Mouse (Mus musculus) olfactory bulb, adult 2 months (tissue): Measurements from ENCODE around the gene Sh2b2. TPM values are rescaled to one million over a fixed set of nuclear protein-coding genes. Genes with fewer than 3 reads are reported as not detected.

Experiments used
- H3K27ac ChIP-seq: fragments of 200-500 bp; 2 replicates; pipeline ENCODE4 v1.5.1; 2012; ENCODE audit warnings: low read depth, low read length; ENCODE audit not compliant: insufficient read depth
- H3K4me1 ChIP-seq: fragments of 200-500 bp; 2 replicates; pipeline ENCODE4 v1.6.1; 2012; ENCODE audit warnings: low read length; ENCODE audit not compliant: control insufficient read depth, insufficient read depth
- H3K4me3 ChIP-seq: fragments of 200-500 bp; 2 replicates; pipeline ENCODE4 v1.5.1; 2012; ENCODE audit warnings: mild to moderate bottlenecking, low read depth, low read length, moderate library complexity; ENCODE audit not compliant: insufficient read depth
- CTCF ChIP-seq: fragments of 200-500 bp; IDR thresholded peaks from 2 replicates; pipeline ENCODE4 v1.5.1; 2012; ENCODE audit warnings: low read depth, mild to moderate bottlenecking, low read length, moderate library complexity; ENCODE audit not compliant: insufficient read depth
- POLR2A ChIP-seq: fragments of 200-500 bp; IDR thresholded peaks from 2 replicates; pipeline ENCODE4 v1.6.1; 2012; ENCODE audit warnings: mild to moderate bottlenecking, low read depth, low read length, moderate library complexity; ENCODE audit not compliant: insufficient read depth
- WGBS: fragments of 180-500 bp; shearing (Covaris S2); methylation state at CpG from one replicate; pipeline ENCODE4 v1.1.7; 2018; 5-methylcytosine and 5-hydroxymethylcytosine counted together
- polyA plus RNA-seq: library from polyadenylated mRNA; stranded (reverse); fragments of >200 nt; gene quantifications from 2 replicates; pipeline ENCODE4 v1.2.4, GENCODE M21; 2012; ENCODE audit warnings: low replicate concordance; ENCODE audit not compliant: missing spikeins, insufficient read depth, insufficient read length

The Sh2b2 gene
- polyA plus RNA-seq, 1 experiment = not detected

- 17% methylated on average over 9 of the region's 9 CpGs for WGBS
- H3K27ac ChIP-seq = no peak overlapping the region
- no peak overlapping the region for H3K4me3 ChIP-seq
- no peak for TF ChIP-seq CTCF
- TF ChIP-seq POLR2A = no peak
- peaks cover 24% of the 10 kb centered on the region for H3K4me1 ChIP-seq
These were observed 72.5 kb downstream of the Sh2b2 start for GRCm38 (mm10) chr5:136173606-136174463.

- WGBS = 85% methylated on average over 9 of the region's 9 CpGs
These were observed 73.4 kb downstream of the Sh2b2 start for GRCm38 (mm10) chr5:136172939-136173338.

GRCm38 (mm10) chr5:136171363-136172341 is 74.7 kb downstream of the Sh2b2 start:
- H3K4me1 ChIP-seq = peaks cover 26% of the 10 kb centered on the region
- H3K4me3 ChIP-seq = peak overlapping the region; percentile 80; the same call in 1 of the 2 replicates
- peak overlapping the region; percentile 83; the same call in 1 of the 2 replicates for H3K27ac ChIP-seq
- no peak for TF ChIP-seq CTCF
- no peak for TF ChIP-seq POLR2A
- WGBS = 20% methylated on average over 17 of the region's 17 CpGs

More at GRCm38 (mm10) chr5:136172939-136173338, 73.4 kb downstream of the Sh2b2 start:
- Histone ChIP-seq H3K27ac (no peak overlapping the region), H3K4me3 (no peak overlapping the region), H3K4me1 (peaks cover 26% of the 10 kb centered on the region)
- TF ChIP-seq CTCF (no peak), POLR2A (no peak)

GRCm38 (mm10) chr5:136170512-136171362 is 75.6 kb downstream of the Sh2b2 start, which contains the start of gene Orai2:
Gene Orai2, minus strand, starts transcription at chr5:136170713.
- peak within 1 kb of the TSS; percentile 83 for H3K27ac ChIP-seq
- peaks cover 26% of the 10 kb centered on the region for H3K4me1 ChIP-seq
- 2% methylated on average over 49 of the region's 49 CpGs for WGBS
- TF ChIP-seq POLR2A (peak; percentile 35; the same call in 1 of the 2 replicates), CTCF (no peak)
- peak within 1 kb of the TSS; percentile 80 for H3K4me3 ChIP-seq

GRCm38 (mm10) chr5:136169626-136170511 is 76.5 kb downstream of the Sh2b2 start:
- H3K4me1 ChIP-seq = peaks cover 26% of the 10 kb centered on the region
- TF ChIP-seq POLR2A (no peak), CTCF (no peak)
- H3K4me3 ChIP-seq = peak overlapping the region; percentile 80
- H3K27ac ChIP-seq = peak overlapping the region; percentile 83; the same call in 1 of the 2 replicates
- WGBS = 13% methylated on average over 15 of the region's 15 CpGs

Other genes starting within 250 kb of the Sh2b2 start
- gene Upk3b, start 208.1 kb downstream of the Sh2b2 start, polyA plus RNA-seq = not detected in 2 replicates
- gene Upk3bl, start 192.1 kb downstream of the Sh2b2 start, polyA plus RNA-seq = not detected in 2 replicates
- not detected in 2 replicates for gene Rasa4, start 162.6 kb downstream of the Sh2b2 start, polyA plus RNA-seq
- not detected in 2 replicates for gene Polr2j, start 129.9 kb downstream of the Sh2b2 start, polyA plus RNA-seq
- gene Lrwd1, start 110.5 kb downstream of the Sh2b2 start, polyA plus RNA-seq = not detected in 2 replicates
- not detected in 2 replicates for gene Alkbh4, start 110.4 kb downstream of the Sh2b2 start, polyA plus RNA-seq
- gene Orai2, start 75.8 kb downstream of the Sh2b2 start, polyA plus RNA-seq = not detected in 2 replicates
- gene Prkrip1, start 47.6 kb downstream of the Sh2b2 start, polyA plus RNA-seq = not detected in 2 replicates